Mouse (Mus musculus): ENCODE results near the gene Lrrc10. TPM values are rescaled to one million over a fixed set of nuclear protein-coding genes. Genes with fewer than 3 reads are reported as not detected.
"Not testable (repeated sequence)": the region's sequence is repeated elsewhere in the genome, so short reads cannot be mapped to it uniquely, and the experiment has no call there.

Gene Lrrc10
- total RNA-seq, 4 experiments from 2014 or later = 0.27 TPM; not detected in 3

GRCm38 (mm10) chr10:117043497-117044166 lies 1.5 kb upstream of the Lrrc10 start:
- not testable (repeated sequence) for DNase-seq (ENCODE audit: low spot score in 2 of 2)

GRCm38 (mm10) chr10:117049253-117049652 lies 4.1 kb downstream of the Lrrc10 start:
- DNase-seq (ENCODE audit: low spot score in 2 of 2) = no peak

GRCm38 (mm10) chr10:117049961-117050597 lies 4.9 kb downstream of the Lrrc10 start:
- DNase-seq (ENCODE audit: low spot score in 2 of 2) = no peak

- DNase-seq (ENCODE audit: low spot score in 2 of 2) = no peak
These were observed 10.5 kb downstream of the Lrrc10 start for GRCm38 (mm10) chr10:117055668-117056067.

GRCm38 (mm10) chr10:117062894-117063253 lies 17.7 kb downstream of the Lrrc10 start:
- DNase-seq (ENCODE audit: low spot score in 2 of 2) = no peak

- DNase-seq (ENCODE audit: low spot score in 2 of 2) = peak; percentile 78 to 86
These were observed 18.3 kb downstream of the Lrrc10 start, which contains the start of gene Cct2 for GRCm38 (mm10) chr10:117063254-117064021. Gene Cct2, minus strand, starts transcription at chr10:117063814.

GRCm38 (mm10) chr10:117064076-117064475 lies 18.9 kb downstream of the Lrrc10 start:
- no peak for DNase-seq (ENCODE audit: low spot score in 2 of 2)

GRCm38 (mm10) chr10:117069109-117069508 lies 24.0 kb downstream of the Lrrc10 start:
- DNase-seq (ENCODE audit: low spot score in 2 of 2) = no peak

- DNase-seq (ENCODE audit: low spot score in 2 of 2) = no peak
These were observed 27.2 kb downstream of the Lrrc10 start for GRCm38 (mm10) chr10:117072191-117072888.

- DNase-seq (ENCODE audit: low spot score in 2 of 2) = no peak
These were observed 28.0 kb downstream of the Lrrc10 start for GRCm38 (mm10) chr10:117073176-117073575.

GRCm38 (mm10) chr10:117078284-117078683 lies 33.1 kb downstream of the Lrrc10 start:
- no peak for DNase-seq (ENCODE audit: low spot score in 2 of 2)

- no peak for DNase-seq (ENCODE audit: low spot score in 2 of 2)
These were observed 36.2 kb downstream of the Lrrc10 start for GRCm38 (mm10) chr10:117081326-117081725.

- no peak for DNase-seq (ENCODE audit: low spot score in 2 of 2)
These were observed 36.8 kb downstream of the Lrrc10 start for GRCm38 (mm10) chr10:117081914-117082359.

GRCm38 (mm10) chr10:117089628-117090027 lies 44.5 kb downstream of the Lrrc10 start:
- no peak for DNase-seq (ENCODE audit: low spot score in 2 of 2)

- DNase-seq (ENCODE audit: low spot score in 2 of 2) = peak; percentile 9 to 14
These were observed 49.6 kb downstream of the Lrrc10 start for GRCm38 (mm10) chr10:117094504-117095329.

GRCm38 (mm10) chr10:117096096-117096495 lies 51.0 kb downstream of the Lrrc10 start:
- no peak for DNase-seq (ENCODE audit: low spot score in 2 of 2)

Data from gastrocnemius, adult 8-10 months (tissue).